Mouse (Mus musculus): ENCODE results near the gene Atp2b4. TPM values are rescaled to one million over a fixed set of nuclear protein-coding genes. Genes with fewer than 3 reads are reported as not detected.

Atp2b4 gene
- polyA plus RNA-seq, 1 experiment = 22.8 TPM

DNA sequence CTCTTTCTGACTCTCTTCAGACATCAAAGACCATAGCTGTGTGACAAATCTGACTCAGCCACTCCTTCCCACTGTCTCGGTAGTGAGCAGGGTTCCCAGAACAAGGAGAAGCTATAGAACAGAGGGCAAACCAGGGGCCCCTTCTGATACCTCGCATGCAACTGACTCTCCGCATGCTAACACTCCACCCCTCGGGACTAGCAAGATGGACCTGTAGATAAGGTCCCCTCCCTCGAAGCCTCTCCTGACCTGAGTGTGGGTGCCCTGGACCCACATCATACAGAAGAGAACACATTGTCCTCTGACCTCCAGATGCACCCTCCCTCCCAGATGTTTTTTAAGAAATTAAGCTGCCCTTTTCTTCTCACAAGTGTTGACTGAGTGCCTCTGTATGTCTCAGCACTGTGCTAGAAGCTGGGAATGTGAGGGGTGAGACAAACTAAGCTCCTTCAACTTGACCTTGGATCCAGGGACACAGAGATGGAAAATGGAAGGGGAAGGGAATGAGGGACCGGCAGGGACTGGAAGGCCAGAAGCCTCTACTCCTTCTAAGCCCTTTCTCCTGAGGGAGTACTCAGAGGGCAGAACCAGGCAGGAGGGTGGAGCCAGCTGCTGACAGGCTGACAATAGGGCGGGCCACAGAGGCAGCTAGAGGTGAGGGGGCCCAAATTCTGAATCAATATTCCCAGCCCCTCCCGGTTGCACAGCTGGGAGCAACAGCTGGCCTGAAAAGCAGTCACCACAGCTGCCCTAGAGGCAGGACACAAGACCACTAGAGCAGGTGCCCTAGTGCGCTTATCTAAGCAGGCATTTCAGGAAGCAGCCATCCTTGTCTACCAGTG, 2.6 kb downstream of the Atp2b4 start:
- no peak overlapping the region for H3K4me3 ChIP-seq (ENCODE audit: control insufficient read depth, low read depth, low read length)
- no peaks in the 10 kb centered on the region for H3K27me3 ChIP-seq (ENCODE audit: control insufficient read depth, insufficient read depth, low read length)
- TF ChIP-seq POLR2A (IDR thresholded peaks at IDR 0.05; ENCODE audit: control insufficient read depth, low read depth, low read length) (no peak), CTCF (IDR thresholded peaks at IDR 0.05; ENCODE audit: control insufficient read depth, insufficient read depth, insufficient replicate concordance, low read depth, low read length) (no peak)
- no peak overlapping the region for H3K27ac ChIP-seq (ENCODE audit: control insufficient read depth, insufficient read depth, low read depth, low read length)
- peaks cover 12% of the 10 kb centered on the region for H3K4me1 ChIP-seq (ENCODE audit: control insufficient read depth, insufficient read depth, low read length)
- H3K36me3 ChIP-seq (ENCODE audit: control insufficient read depth, insufficient read depth, low read length) = no peaks in the 10 kb centered on the region

GRCm38 (mm10) chr1:133797327-133797978, 3.4 kb downstream of the Atp2b4 start:
- TF ChIP-seq POLR2A (IDR thresholded peaks at IDR 0.05; ENCODE audit: control insufficient read depth, low read depth, low read length) = no peak
- no peak for TF ChIP-seq CTCF (IDR thresholded peaks at IDR 0.05; ENCODE audit: control insufficient read depth, insufficient read depth, insufficient replicate concordance, low read depth, low read length)
- Histone ChIP-seq H3K4me3 (ENCODE audit: control insufficient read depth, low read depth, low read length) (no peak overlapping the region), H3K36me3 (ENCODE audit: control insufficient read depth, insufficient read depth, low read length) (no peaks in the 10 kb centered on the region), H3K27ac (ENCODE audit: control insufficient read depth, insufficient read depth, low read depth, low read length) (no peak overlapping the region), H3K4me1 (ENCODE audit: control insufficient read depth, insufficient read depth, low read length) (peaks cover 12% of the 10 kb centered on the region), H3K27me3 (ENCODE audit: control insufficient read depth, insufficient read depth, low read length) (no peaks in the 10 kb centered on the region)

GRCm38 (mm10) chr1:133793646-133794045, 7.2 kb downstream of the Atp2b4 start:
- Histone ChIP-seq H3K4me1 (ENCODE audit: control insufficient read depth, insufficient read depth, low read length) (0 out of 2 replicates have a peak, but pooled peaks cover 3% of the 10 kb centered on the region), H3K27ac (ENCODE audit: control insufficient read depth, insufficient read depth, low read depth, low read length) (no peak overlapping the region), H3K4me3 (ENCODE audit: control insufficient read depth, low read depth, low read length) (no peak overlapping the region), H3K27me3 (ENCODE audit: control insufficient read depth, insufficient read depth, low read length) (no peaks in the 10 kb centered on the region), H3K36me3 (ENCODE audit: control insufficient read depth, insufficient read depth, low read length) (no peaks in the 10 kb centered on the region)
- TF ChIP-seq CTCF (IDR thresholded peaks at IDR 0.05; ENCODE audit: control insufficient read depth, insufficient read depth, insufficient replicate concordance, low read depth, low read length) = no peak
- no peak for TF ChIP-seq POLR2A (IDR thresholded peaks at IDR 0.05; ENCODE audit: control insufficient read depth, low read depth, low read length)

GRCm38 (mm10) chr1:133790011-133790410, 10.8 kb downstream of the Atp2b4 start:
- no peaks in the 10 kb centered on the region for H3K27me3 ChIP-seq (ENCODE audit: control insufficient read depth, insufficient read depth, low read length)
- TF ChIP-seq CTCF (IDR thresholded peaks at IDR 0.05; ENCODE audit: control insufficient read depth, insufficient read depth, insufficient replicate concordance, low read depth, low read length) (no peak), POLR2A (IDR thresholded peaks at IDR 0.05; ENCODE audit: control insufficient read depth, low read depth, low read length) (no peak)
- H3K4me1 ChIP-seq (ENCODE audit: control insufficient read depth, insufficient read depth, low read length) = no peaks in the 10 kb centered on the region
- H3K27ac ChIP-seq (ENCODE audit: control insufficient read depth, insufficient read depth, low read depth, low read length) = no peak overlapping the region
- no peak overlapping the region for H3K4me3 ChIP-seq (ENCODE audit: control insufficient read depth, low read depth, low read length)
- no peaks in the 10 kb centered on the region for H3K36me3 ChIP-seq (ENCODE audit: control insufficient read depth, insufficient read depth, low read length)

DNA sequence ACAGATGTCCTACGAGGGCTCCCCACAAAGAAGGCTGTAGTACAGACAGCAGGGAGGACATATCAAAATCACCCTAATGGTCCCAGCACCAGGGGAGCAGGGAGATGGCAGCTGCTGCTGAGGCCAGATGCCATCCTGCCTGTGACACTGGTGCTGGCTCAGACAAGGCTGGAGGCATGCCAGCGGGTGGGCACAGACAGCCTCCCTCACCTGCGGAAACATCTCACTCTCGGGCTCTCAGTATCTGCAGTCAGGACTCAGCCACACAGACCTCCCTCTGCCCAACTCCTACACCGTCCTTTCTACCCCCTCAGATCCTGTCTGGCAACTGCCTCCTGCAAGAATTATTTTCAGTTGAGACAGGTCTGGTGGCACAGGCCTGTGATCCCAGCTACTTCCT, 12.0 kb downstream of the Atp2b4 start:
- H3K36me3 ChIP-seq (ENCODE audit: control insufficient read depth, insufficient read depth, low read length) = no peaks in the 10 kb centered on the region
- no peaks in the 10 kb centered on the region for H3K4me1 ChIP-seq (ENCODE audit: control insufficient read depth, insufficient read depth, low read length)
- H3K27me3 ChIP-seq (ENCODE audit: control insufficient read depth, insufficient read depth, low read length) = no peaks in the 10 kb centered on the region
- H3K27ac ChIP-seq (ENCODE audit: control insufficient read depth, insufficient read depth, low read depth, low read length) = no peak overlapping the region
- TF ChIP-seq CTCF (IDR thresholded peaks at IDR 0.05; ENCODE audit: control insufficient read depth, insufficient read depth, insufficient replicate concordance, low read depth, low read length) = no peak
- no peak for TF ChIP-seq POLR2A (IDR thresholded peaks at IDR 0.05; ENCODE audit: control insufficient read depth, low read depth, low read length)
- no peak overlapping the region for H3K4me3 ChIP-seq (ENCODE audit: control insufficient read depth, low read depth, low read length)

DNA sequence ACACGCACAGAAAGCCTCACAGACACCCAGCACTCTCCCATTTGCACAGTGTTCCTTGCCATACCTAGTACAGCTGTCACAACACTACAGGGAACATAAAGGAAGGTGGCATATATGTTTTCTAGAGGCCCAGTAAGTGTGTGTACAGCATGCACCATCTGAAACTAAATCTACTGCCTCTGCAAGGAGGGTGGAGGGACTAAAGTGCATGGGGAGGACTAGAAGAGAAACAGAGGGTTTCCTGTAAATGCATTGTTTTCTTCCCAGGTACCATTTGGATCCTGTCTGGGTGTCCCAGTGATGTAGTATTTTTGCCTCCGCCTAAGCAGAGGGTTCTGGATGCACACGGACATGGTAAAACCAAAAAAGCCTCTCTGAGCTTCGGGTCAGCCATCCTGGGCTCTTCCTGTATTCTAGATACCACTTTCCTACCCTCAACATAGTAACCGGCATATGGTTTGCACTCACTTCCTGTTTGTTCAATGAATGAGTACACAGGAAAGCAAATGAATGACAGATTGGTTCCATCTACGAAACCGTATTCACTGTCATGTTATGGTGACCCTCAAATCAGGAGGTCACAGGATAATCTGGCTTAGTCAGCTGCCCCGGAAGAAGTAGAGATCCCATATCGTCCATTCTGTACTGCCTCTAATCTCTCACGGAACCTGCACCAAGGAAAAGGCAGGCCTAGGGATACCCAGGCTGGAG, 13.2 kb downstream of the Atp2b4 start:
- TF ChIP-seq POLR2A (IDR thresholded peaks at IDR 0.05; ENCODE audit: control insufficient read depth, low read depth, low read length) = no peak
- TF ChIP-seq CTCF (IDR thresholded peaks at IDR 0.05; ENCODE audit: control insufficient read depth, insufficient read depth, insufficient replicate concordance, low read depth, low read length) = no peak
- no peaks in the 10 kb centered on the region for H3K36me3 ChIP-seq (ENCODE audit: control insufficient read depth, insufficient read depth, low read length)
- no peaks in the 10 kb centered on the region for H3K4me1 ChIP-seq (ENCODE audit: control insufficient read depth, insufficient read depth, low read length)
- no peak overlapping the region for H3K27ac ChIP-seq (ENCODE audit: control insufficient read depth, insufficient read depth, low read depth, low read length)
- no peaks in the 10 kb centered on the region for H3K27me3 ChIP-seq (ENCODE audit: control insufficient read depth, insufficient read depth, low read length)
- H3K4me3 ChIP-seq (ENCODE audit: control insufficient read depth, low read depth, low read length) = no peak overlapping the region

DNA sequence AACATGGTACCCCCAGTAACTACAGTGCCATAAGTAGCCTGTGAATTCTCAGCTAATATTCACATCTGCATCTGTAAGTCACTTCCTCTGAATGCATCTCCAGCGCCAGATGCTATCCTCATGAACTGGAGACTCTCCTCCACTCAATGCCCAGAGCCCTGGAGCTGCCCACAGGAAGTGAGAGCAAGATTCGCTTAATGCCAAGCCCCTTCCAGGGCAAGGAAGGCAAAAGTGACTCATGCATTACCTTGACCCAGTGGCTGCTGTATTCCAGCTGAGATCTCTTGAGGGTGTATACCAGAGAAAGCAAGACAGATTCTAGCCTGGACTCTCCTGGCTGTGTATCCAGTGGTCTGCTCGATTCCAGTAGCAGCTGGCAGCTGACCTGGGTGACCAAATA, 16.2 kb downstream of the Atp2b4 start:
- TF ChIP-seq POLR2A (IDR thresholded peaks at IDR 0.05; ENCODE audit: control insufficient read depth, low read depth, low read length) = no peak
- H3K36me3 ChIP-seq (ENCODE audit: control insufficient read depth, insufficient read depth, low read length) = no peaks in the 10 kb centered on the region
- H3K4me3 ChIP-seq (ENCODE audit: control insufficient read depth, low read depth, low read length) = no peak overlapping the region
- no peak overlapping the region for H3K27ac ChIP-seq (ENCODE audit: control insufficient read depth, insufficient read depth, low read depth, low read length)
- H3K27me3 ChIP-seq (ENCODE audit: control insufficient read depth, insufficient read depth, low read length) = no peaks in the 10 kb centered on the region
- H3K4me1 ChIP-seq (ENCODE audit: control insufficient read depth, insufficient read depth, low read length) = no peaks in the 10 kb centered on the region
